Mouse (Mus musculus) kidney, embryonic 15.5 days (tissue): ENCODE measurements at regions not wholly inside any gene's neighbourhood (a gene's known extent, or its start where the extent isn't known, plus 50 kb on each side); places are given as distances from the start of the nearest gene placed in this dataset.
A peak's percentile ranks its signal among the peaks of the same experiment; 100 is the strongest.

ENCODE experiments used
- ATAC-seq: fragments of 200-750 bp; cut with Nextera tagmentation; replicated peaks from 2 replicates; pipeline ENCODE4 v1.8.0; 2017; ENCODE audit warnings: moderate TSS enrichment; ENCODE audit not compliant: low FRiP score
- H3K27ac ChIP-seq: fragments of 300-500 bp; sonication (generic); 2 replicates; pipeline ENCODE4 v1.5.1; 2015; ENCODE audit warnings: mild to moderate bottlenecking, inconsistent platforms
- H3K27me3 ChIP-seq: fragments of 300-500 bp; sonication (generic); 2 replicates; pipeline ENCODE4 v1.6.1; 2015; ENCODE audit warnings: inconsistent platforms
- H3K36me3 ChIP-seq: fragments of 300-500 bp; sonication (generic); 2 replicates; pipeline ENCODE4 v1.6.1; 2015; ENCODE audit warnings: inconsistent platforms
- H3K4me1 ChIP-seq: fragments of 300-500 bp; sonication (generic); 2 replicates; pipeline ENCODE4 v1.6.1; 2015; ENCODE audit warnings: inconsistent platforms
- H3K4me2 ChIP-seq: fragments of 300-500 bp; sonication (generic); 2 replicates; pipeline ENCODE4 v1.6.1; 2015; ENCODE audit warnings: moderate library complexity, mild to moderate bottlenecking, inconsistent platforms
- H3K4me3 ChIP-seq: fragments of 300-500 bp; sonication (generic); replicated peaks from 2 replicates; pipeline ENCODE4 v1.5.1; 2015; ENCODE audit warnings: mild to moderate bottlenecking, inconsistent platforms
- H3K9ac ChIP-seq: fragments of 300-500 bp; sonication (generic); 2 replicates; pipeline ENCODE4 v1.6.1; 2015; ENCODE audit warnings: mild to moderate bottlenecking, inconsistent platforms
- H3K9me3 ChIP-seq: fragments of 300-500 bp; sonication (generic); replicated peaks from 2 replicates; pipeline ENCODE4 v1.6.1; 2016; ENCODE audit warnings: inconsistent platforms
- WGBS: fragments of 180-500 bp; shearing (Covaris S2); methylation state at CpG from one replicate; pipeline ENCODE4 v1.1.7; 2015; ENCODE audit warnings: mixed read lengths; 5-methylcytosine and 5-hydroxymethylcytosine counted together

GRCm38 (mm10) chr6:94390403-94390802 lies 106.7 kb upstream of the Magi1 start:
- peaks cover 21% of the 10 kb centered on the region for H3K4me1 ChIP-seq
- H3K27me3 ChIP-seq: no peaks in the 10 kb centered on the region
- H3K4me2 ChIP-seq: no peak overlapping the region
- no peaks in the 10 kb centered on the region for H3K36me3 ChIP-seq
- peak; percentile 52 for ATAC-seq
- H3K9me3 ChIP-seq: no peaks in the 10 kb centered on the region
- H3K9ac ChIP-seq: no peak overlapping the region
- 73% methylated on average over 2 of the region's 2 CpGs for WGBS
- peak overlapping the region; percentile 45 for H3K27ac ChIP-seq
- no peak overlapping the region for H3K4me3 ChIP-seq

GRCm38 (mm10) chr6:94389716-94390115 lies 106.0 kb upstream of the Magi1 start:
- Histone ChIP-seq H3K4me2 (no peak overlapping the region), H3K36me3 (no peaks in the 10 kb centered on the region), H3K27me3 (no peaks in the 10 kb centered on the region), H3K9me3 (no peaks in the 10 kb centered on the region), H3K9ac (no peak overlapping the region), H3K4me1 (peaks cover 21% of the 10 kb centered on the region), H3K27ac (peak overlapping the region; percentile 45; the same call in 1 of the 2 replicates), H3K4me3 (no peak overlapping the region)
- ATAC-seq: no peak
- 73% methylated on average over 9 of the region's 9 CpGs for WGBS

- no peak for ATAC-seq
- no peak overlapping the region for H3K9ac ChIP-seq
- H3K4me2 ChIP-seq: no peak overlapping the region
- H3K27ac ChIP-seq: no peak overlapping the region
- no peak overlapping the region for H3K4me3 ChIP-seq
- no peaks in the 10 kb centered on the region for H3K36me3 ChIP-seq
- peaks cover 16% of the 10 kb centered on the region for H3K4me1 ChIP-seq
- 78% methylated on average over 2 of the region's 2 CpGs for WGBS
- no peaks in the 10 kb centered on the region for H3K27me3 ChIP-seq
- H3K9me3 ChIP-seq: peaks cover 4% of the 10 kb centered on the region; the same call in 1 of the 2 replicates
Measured at GRCm38 (mm10) chr6:94387648-94388047, 103.9 kb upstream of the Magi1 start.

- H3K9me3 ChIP-seq: peaks cover 4% of the 10 kb centered on the region; the same call in 1 of the 2 replicates
- ATAC-seq: no peak
- no peaks in the 10 kb centered on the region for H3K36me3 ChIP-seq
- no peak overlapping the region for H3K27ac ChIP-seq
- no peak overlapping the region for H3K4me2 ChIP-seq
- H3K4me1 ChIP-seq: peaks cover 7% of the 10 kb centered on the region
- no peaks in the 10 kb centered on the region for H3K27me3 ChIP-seq
- no peak overlapping the region for H3K4me3 ChIP-seq
- no peak overlapping the region for H3K9ac ChIP-seq
- 85% methylated on average over 2 of the region's 2 CpGs for WGBS
Measured at GRCm38 (mm10) chr6:94385531-94385930, 101.8 kb upstream of the Magi1 start.

- no peak overlapping the region for H3K27ac ChIP-seq
- no peak overlapping the region for H3K9ac ChIP-seq
- H3K4me2 ChIP-seq: no peak overlapping the region
- H3K4me3 ChIP-seq: no peak overlapping the region
- H3K4me1 ChIP-seq: no peaks in the 10 kb centered on the region
- H3K9me3 ChIP-seq: 0 out of 2 replicates have a peak, but pooled peaks cover 3% of the 10 kb centered on the region
- ATAC-seq: no peak
- 90% methylated on average over 2 of the region's 2 CpGs for WGBS
- H3K36me3 ChIP-seq: no peaks in the 10 kb centered on the region
- no peaks in the 10 kb centered on the region for H3K27me3 ChIP-seq
Measured at GRCm38 (mm10) chr6:94369991-94370390, 86.3 kb upstream of the Magi1 start.

GRCm38 (mm10) chr6:94363951-94364350 lies 80.2 kb upstream of the Magi1 start:
- Histone ChIP-seq H3K4me1 (no peaks in the 10 kb centered on the region), H3K9me3 (no peaks in the 10 kb centered on the region), H3K4me3 (no peak overlapping the region), H3K36me3 (no peaks in the 10 kb centered on the region), H3K4me2 (no peak overlapping the region), H3K27me3 (no peaks in the 10 kb centered on the region), H3K9ac (no peak overlapping the region), H3K27ac (no peak overlapping the region)
- no peak for ATAC-seq
- WGBS: 88% methylated on average over 6 of the region's 6 CpGs

- no peak overlapping the region for H3K4me3 ChIP-seq
- ATAC-seq: no peak
- H3K36me3 ChIP-seq: no peaks in the 10 kb centered on the region
- no peak overlapping the region for H3K27ac ChIP-seq
- H3K4me1 ChIP-seq: no peaks in the 10 kb centered on the region
- no peaks in the 10 kb centered on the region for H3K27me3 ChIP-seq
- no peak overlapping the region for H3K9ac ChIP-seq
- H3K4me2 ChIP-seq: no peak overlapping the region
- no peaks in the 10 kb centered on the region for H3K9me3 ChIP-seq
Measured at GRCm38 (mm10) chr6:94362626-94363025, 78.9 kb upstream of the Magi1 start.

- WGBS: 72% methylated on average over 4 of the region's 4 CpGs
- H3K9me3 ChIP-seq: no peaks in the 10 kb centered on the region
- no peak overlapping the region for H3K4me3 ChIP-seq
- no peaks in the 10 kb centered on the region for H3K36me3 ChIP-seq
- H3K4me2 ChIP-seq: no peak overlapping the region
- no peaks in the 10 kb centered on the region for H3K27me3 ChIP-seq
- no peak for ATAC-seq
- H3K9ac ChIP-seq: no peak overlapping the region
- H3K4me1 ChIP-seq: peaks cover 11% of the 10 kb centered on the region
- no peak overlapping the region for H3K27ac ChIP-seq
Measured at GRCm38 (mm10) chr6:94357568-94357967, 73.9 kb upstream of the Magi1 start.

- WGBS: 32% methylated on average over 8 of the region's 8 CpGs
- ATAC-seq: no peak
- Histone ChIP-seq H3K36me3 (no peaks in the 10 kb centered on the region), H3K9ac (no peak overlapping the region), H3K9me3 (no peaks in the 10 kb centered on the region), H3K27ac (0 out of 2 replicates have a peak overlapping the region, but pooled peaks have one; percentile 7), H3K4me2 (peak overlapping the region; percentile 36), H3K27me3 (no peaks in the 10 kb centered on the region), H3K4me1 (peaks cover 11% of the 10 kb centered on the region), H3K4me3 (no peak overlapping the region)
Measured at GRCm38 (mm10) chr6:94354451-94355095, 70.9 kb upstream of the Magi1 start.

GRCm38 (mm10) chr6:94344296-94344695 lies 60.6 kb upstream of the Magi1 start:
- Histone ChIP-seq H3K4me2 (no peak overlapping the region), H3K27ac (no peak overlapping the region), H3K36me3 (no peaks in the 10 kb centered on the region), H3K4me3 (no peak overlapping the region), H3K9me3 (no peaks in the 10 kb centered on the region), H3K27me3 (no peaks in the 10 kb centered on the region), H3K9ac (no peak overlapping the region), H3K4me1 (no peaks in the 10 kb centered on the region)
- 84% methylated on average over 2 of the region's 2 CpGs for whole genome bisulfite sequencing
- no peak for ATAC-seq

- no peaks in the 10 kb centered on the region for H3K27me3 ChIP-seq
- peaks cover 6% of the 10 kb centered on the region for H3K4me1 ChIP-seq
- no peak overlapping the region for H3K27ac ChIP-seq
- no peak for ATAC-seq
- 52% methylated on average over 2 of the region's 2 CpGs for WGBS
- no peak overlapping the region for H3K4me3 ChIP-seq
- H3K36me3 ChIP-seq: no peaks in the 10 kb centered on the region
- H3K4me2 ChIP-seq: no peak overlapping the region
- H3K9ac ChIP-seq: no peak overlapping the region
- H3K9me3 ChIP-seq: no peaks in the 10 kb centered on the region
Measured at GRCm38 (mm10) chr6:94340546-94340945, 56.8 kb upstream of the Magi1 start.

- WGBS: 18% methylated on average over 6 of the region's 6 CpGs
- Histone ChIP-seq H3K4me1 (peaks cover 6% of the 10 kb centered on the region), H3K4me3 (no peak overlapping the region), H3K9ac (no peak overlapping the region), H3K36me3 (no peaks in the 10 kb centered on the region), H3K27ac (0 out of 2 replicates have a peak overlapping the region, but pooled peaks have one; percentile 18), H3K4me2 (no peak overlapping the region), H3K9me3 (no peaks in the 10 kb centered on the region), H3K27me3 (no peaks in the 10 kb centered on the region)
- peak; percentile 76 for ATAC-seq
Measured at GRCm38 (mm10) chr6:94336168-94336567, 52.5 kb upstream of the Magi1 start.
